Mouse (Mus musculus): ENCODE measurements at regions not wholly inside any gene's neighbourhood (a gene's known extent, or its start where the extent isn't known, plus 50 kb on each side); places are given as distances from the start of the nearest gene placed in this dataset.

DNA sequence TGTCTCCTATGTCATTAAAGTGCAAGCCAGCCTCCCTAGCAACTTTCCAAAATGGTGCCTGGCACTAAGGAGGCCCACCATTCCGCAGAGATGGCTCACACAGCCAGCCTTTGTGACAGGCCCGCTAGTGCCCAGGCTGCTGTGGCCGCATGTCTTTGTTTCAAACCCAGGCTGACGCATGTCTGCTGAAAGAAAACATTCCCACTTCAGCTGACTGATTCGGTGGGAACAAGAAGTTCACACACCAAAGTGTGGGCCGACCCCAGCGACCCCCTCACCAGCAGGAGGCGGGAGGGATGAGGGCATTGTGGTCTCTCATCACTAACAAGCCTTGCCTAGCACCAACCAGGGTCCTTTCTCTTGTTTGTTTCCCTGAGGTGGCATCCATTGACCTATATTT lies 190.9 kb downstream of the Tle3 start:
- DNase-seq = no peak

DNA sequence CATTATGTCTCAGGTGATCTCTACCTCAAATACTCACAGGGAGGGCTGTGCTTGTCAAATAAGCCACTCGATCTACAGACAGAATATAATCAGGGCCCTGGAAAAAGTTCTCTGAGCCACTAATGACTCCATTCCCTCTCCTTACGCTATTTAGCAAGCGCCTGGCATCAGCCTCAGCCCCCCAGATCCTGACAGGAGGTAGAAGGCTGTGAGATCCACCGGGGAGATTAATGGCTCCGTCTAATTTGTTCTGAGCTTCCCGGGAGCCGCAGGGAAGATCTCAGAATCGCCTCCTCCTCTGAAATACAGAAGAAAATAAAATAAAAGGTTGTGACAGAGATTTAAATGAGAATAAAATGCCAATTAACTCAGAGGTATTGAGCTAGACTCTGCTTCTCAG lies 189.4 kb downstream of the Tle3 start:
- DNase-seq = no peak

DNA sequence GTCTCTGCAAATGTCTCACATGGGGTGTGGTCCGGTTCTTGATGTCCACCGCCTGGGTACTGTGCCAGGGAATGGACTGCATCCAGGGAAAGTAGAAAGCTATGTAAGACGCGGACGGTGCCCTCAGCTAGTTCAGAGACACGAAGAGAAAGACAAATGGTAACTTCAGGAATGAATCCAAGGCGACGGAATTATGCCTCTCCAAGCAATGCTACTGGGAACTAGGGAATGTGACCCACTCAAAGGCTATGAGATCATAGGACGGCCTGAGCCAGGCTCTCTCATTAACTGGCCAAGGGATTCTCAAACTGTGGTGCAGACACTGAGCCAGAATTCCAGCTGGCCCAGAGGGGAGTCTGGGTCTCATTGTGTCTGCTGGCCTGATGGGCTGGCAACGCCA lies 186.5 kb downstream of the Tle3 start:
- DNase-seq = peak; percentile 71

DNA sequence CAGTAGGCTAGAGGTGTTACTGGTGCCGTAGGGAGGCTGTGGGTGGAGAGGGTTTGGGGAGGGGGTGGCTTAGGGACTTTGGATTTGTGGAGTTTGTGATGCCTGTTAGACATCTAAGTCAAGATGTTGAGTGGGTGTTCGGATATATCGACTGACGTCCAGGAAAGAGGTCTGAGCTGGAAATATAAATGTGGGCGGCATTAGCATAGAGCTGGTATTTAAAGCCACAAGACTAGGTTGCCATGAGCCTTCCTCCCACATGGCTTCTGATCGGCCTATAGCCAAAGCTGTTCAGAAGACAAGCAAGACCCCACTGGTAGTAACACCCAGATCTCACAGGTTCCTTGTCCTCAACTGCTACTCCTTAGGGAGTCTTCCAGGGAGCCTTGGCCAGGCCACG lies 184.9 kb downstream of the Tle3 start:
- no peak for DNase-seq

DNA sequence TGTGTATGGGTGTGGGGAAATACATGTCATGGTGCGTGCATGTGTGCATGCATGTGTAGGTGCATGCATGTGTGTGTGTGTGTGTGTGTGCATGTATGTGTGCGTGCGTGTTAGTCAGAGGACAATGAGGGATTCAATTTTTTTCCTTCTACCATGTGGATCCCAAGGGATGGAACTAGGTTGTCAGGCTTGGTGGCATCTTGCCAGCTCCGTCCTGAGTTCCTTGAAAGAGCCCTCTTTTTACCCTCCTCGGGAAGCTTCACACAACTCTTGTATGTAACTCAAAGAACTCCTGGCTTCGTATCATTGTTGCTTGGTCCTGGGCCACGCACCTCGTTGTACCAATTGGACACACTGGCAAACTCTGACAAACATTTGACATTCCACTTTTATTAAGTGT lies 183.0 kb downstream of the Tle3 start:
- no peak for DNase-seq

DNA sequence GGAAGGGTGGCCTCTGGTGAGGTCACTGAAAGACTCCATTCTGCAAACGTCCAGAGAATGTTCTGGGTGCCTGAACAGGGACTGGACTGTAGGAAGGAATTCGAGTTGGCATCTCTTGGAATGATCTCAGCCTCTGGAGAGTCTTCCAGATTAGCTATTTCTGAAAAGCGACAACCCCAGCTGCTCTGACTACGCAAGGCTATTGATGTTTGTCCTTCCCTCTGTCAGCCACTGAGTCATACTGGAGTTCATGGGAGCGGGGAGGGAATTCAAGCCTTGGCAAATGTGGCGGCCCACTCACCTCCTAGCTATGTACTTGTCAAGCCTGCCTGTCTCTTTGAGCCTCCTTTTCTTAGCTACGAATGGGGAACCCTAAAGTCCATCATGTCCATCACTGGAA lies 182.4 kb downstream of the Tle3 start:
- DNase-seq = peak; percentile 72

DNA sequence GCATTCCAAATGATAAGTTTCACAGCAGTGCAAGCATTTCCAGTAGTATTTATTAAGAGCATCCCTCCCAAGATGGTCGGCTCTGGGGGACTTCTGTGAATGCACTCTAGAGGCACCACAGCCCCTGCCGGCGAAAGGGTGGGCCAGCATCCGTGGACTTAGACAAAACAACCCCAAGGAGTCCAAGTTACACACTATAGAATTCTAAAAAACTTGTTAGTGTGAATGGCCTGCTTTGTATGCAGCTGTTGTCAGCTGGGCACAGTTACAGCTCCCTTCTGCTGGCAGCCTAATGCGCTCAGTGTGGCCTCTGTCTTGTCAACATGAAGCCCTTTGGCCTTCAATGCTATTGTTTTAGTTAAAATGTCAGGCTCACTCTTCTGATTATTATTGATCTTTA lies 181.5 kb downstream of the Tle3 start:
- no peak for DNase-seq

DNA sequence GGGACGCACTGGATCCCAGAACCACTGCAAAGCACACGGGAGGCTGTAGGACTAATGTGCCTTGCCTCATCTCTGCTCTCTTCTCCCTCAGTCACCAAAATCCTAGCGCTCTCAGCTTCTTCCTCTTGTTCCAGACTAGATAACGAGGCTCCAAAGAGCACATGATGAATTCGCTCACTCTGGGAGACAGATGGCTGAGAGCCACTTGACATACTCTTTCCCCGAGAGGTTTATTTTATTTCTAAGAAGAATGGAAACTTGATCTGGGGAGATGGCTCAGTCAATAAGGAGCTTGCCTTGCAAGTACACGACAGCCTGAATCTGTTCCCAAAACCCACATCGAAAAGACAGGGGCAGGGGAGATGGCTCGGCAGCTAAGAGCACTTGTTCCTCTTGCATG lies 179.2 kb downstream of the Tle3 start:
- DNase-seq = no peak

DNA sequence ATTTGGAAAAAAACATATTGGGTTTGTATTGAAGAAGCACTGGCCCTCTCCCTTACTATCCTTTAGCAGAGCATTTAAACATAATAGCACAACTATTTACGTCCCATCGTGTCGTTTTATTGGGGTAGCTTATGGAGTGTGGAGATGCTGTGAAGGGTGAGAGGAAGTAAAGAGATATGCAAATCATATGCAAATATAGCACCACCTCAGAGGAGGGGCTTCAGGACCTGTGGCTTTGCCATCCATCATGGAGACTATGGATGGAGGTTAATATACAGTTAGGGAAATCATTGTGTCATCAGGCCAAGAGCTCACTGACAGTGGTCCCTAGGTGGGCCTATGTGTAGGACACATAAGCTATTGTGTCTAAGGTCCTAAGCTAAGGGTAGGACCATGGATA lies 178.2 kb downstream of the Tle3 start:
- no peak for DNase-seq

DNA sequence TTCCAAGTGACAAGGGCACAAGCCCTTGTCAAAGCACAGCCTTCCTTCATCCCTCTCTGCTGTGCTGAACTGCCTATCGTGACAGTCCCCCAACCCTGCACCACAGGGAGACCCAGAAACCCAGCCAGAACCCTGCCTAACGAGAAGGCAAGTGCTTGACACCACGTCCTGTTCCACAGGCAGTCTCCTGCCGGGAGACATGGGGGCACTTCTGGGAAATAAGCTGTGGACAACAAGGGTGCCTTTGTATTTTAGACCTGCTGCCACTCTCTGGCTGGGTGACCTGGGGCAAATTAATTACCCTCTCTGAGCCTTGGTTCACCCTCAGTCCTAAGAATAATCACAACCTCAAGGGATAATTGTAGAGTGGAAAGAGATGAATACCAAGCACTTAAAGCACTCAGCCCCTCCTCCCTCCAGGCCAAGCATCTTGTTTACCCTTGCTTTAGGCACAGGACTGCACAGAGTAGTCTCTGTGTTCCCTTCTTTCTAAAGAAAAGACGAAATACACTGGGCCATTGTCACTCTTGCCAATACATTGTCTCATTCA lies 177.6 kb downstream of the Tle3 start:
- no peak for DNase-seq

DNA sequence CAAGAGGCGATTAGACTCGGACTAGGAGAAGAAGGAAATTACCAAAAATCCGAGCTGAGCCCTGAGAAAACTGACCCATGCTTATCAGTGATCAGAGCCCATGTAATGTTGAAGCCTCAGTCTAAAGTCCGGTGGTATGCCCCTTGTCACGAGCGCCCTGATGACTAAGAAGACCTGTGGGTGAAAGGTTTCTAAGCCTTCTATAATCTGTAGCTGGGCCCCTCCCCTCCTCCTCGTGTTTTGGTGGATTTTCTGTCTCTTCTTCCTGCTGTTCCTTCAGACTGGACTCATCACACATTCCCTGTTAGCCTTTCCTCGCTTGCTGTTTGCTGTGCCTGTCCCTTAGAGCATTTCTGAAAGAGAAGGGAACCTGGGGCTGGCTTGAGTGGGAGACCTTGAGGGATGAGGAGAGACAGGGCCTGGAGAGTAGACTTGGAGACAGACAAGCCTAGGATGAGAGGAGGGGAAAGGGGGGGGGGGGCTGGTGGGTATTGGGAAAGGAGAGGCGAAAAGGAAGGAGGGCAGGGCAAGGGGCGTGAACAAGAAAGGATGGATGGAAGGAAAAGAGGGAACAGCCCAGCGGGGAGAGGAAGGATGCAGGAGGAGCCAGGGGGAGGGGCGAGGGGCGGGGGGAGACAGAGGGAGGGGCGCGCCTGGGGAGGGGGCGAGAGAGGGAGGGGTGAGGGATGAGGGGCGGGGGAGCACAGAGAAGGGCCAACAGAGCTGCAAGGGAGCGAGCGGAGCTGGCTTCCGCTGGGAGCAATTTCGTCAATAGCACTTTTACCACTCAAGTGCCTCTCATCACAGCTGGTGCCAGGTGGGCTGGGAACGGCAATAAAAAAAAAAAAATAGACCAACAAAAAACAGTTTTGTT lies 165.4 kb downstream of the Tle3 start:
- no peak for DNase-seq

DNA sequence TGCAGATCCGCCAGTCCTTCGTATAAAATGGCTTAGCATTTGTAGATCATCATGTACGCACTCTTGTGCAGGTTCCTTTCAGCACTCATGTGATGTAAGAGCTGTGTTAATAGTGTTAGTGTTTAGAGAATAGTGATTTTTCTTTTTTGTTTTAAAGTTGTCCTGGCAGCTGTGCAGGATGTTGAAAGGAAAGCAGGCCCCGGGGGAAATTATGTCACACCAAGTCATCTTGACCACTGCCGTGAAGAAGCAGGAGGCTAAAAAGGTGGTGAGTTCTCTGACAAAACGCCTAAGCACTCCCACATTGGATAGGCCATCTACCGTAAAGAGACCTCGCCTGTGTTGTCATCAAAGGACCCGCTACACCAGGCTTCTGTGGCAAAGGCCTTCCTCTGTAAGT lies 161.1 kb downstream of the Tle3 start:
- DNase-seq = no peak

DNA sequence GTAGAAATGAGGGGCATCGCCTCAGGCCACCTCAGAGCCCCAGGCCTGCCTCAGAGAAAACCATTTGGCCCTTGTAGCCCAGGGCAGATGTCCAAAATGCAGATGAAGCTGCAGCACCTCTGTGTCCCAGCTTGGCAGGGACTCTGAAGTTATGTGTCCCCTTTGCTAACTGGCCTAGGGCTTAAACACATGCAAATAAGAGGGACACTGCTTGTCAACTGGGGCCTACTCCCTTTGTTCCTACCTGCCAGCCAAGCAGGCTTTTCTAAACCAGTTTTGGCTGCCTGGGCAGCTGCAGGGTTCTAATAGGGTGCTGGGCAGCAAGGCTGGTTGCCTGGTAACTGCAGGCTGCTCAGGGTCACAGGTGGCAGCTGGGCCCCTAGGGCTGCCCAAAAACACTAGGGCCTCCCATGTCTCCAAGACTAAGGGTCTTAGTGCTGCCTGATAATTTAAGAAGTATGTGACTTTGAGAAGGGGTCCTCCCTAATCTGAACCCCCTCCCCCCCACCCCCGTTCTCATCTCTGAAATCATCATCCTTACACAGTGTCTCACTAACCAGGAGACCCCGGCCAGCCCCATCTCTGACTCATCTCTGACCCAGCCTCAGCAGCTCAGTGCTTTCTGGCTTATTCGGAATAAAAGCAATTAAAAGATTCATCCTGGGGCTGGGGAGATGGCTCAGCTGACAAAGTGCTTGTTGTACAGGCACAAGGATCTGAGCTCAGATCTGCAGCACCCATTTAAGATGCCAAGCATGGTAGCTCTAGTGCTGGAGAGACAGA lies 158.3 kb downstream of the Tle3 start:
- DNase-seq = no peak

DNA sequence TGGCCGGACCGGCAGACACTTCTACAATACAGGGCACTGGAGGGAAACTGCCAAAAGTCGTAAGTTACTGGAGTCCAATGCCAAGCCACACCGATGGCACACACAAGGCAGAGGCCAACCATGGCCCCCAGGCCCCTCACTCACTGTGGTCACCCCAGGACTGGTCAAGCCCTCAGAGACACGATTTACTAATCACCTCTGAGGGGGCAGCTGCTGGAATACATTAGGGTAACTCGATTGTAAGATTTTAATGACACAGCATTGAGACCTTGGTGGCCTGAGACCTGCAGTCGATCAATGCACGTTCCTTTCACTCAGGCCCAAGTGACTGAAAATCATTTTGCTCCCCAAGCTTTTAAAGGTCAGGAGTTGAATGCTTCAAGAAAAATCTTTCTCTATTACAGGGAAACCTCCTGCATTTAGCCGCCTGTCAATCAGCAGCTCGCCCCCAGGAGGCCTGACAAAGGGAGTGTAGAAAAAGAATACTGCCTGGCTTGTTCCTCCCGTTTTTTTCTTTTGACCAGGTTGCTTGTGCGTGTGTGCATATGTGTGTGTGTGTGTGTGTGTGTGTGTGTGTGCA lies 156.2 kb downstream of the Tle3 start:
- no peak for DNase-seq

DNA sequence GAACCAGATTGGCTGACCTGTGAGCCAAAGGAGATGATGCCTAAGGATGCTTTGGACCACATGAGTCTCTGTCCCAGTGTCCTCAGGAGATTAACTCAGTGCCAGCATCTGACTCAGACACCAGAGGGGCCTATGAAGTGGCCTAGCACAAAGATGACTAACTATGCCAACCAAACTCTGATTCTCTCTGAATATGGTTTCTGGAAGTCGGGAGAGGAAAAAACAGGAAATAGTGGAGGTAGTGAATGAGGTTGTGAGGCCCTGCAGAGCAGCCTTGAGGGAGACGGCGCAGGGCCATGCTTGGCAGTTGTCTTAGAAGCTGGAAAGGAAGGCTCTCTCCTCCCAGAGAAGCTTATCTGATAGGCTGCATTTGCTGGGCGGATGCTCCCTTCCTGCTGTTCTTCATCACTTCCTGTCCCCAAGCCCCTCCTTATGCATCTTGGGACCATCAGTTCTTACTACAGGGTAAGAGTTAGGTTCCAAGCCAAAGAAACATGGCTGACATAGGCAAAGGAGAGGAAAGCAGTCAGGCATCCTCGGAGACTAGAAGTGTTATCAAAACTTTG lies 155.4 kb downstream of the Tle3 start:
- DNase-seq = no peak

DNA sequence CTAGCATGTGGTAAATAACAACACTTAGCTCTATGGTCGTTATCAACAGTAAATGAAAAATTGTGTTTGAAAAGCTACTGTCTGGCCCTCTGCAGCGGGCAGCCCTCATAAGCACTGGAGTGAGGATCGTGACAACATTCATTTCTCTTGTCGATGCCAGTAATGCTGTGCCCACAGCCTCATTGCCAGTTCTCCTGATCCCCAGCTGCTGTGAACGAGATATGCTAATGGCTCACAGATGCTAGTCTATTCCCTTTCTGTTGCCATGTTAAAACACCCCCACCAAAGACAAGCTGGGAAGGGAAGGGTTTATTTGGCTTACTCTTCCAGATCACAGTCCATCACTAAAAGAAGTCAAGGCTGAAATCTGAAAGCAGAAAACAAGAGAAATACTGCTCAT lies 148.0 kb downstream of the Tle3 start:
- DNase-seq = no peak

DNA sequence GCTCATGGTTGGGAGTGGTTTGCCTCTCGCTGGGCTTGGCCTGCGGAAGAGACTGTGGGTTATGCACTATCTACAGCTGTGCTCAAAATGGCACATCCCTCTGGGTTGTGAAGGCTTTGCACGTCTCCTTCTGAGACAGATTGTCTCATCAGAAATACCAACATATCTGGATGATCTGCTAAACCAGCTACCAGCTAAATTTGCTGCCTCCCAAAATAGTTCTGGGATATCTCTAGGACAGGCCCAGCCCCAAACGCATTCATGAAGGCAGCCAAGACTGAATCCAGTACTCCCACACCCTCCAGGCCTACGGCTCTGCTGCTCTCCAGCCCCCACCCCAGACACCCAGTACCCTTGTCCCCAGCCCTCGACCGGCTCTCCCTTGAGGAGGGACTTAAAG lies 145.7 kb downstream of the Tle3 start:
- DNase-seq = no peak

DNA sequence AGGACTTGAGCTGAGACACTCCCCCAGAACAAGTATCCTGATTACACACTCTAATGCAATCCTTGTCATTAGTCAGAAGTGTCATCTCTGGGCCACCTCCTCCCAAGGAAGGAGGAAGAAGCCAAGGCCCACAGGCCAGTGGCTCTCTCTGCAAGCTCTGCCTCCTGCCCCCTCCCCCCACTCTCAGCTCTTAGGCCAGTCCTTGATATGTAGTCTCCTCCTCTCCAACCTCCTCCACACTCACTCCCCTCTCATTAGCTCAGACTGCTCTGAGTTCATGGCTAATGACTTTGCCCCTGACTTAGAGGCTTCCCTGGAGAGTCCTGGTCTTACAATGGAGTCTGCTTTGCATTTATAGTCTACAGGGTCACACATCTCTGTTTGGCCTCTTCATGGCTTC lies 139.3 kb downstream of the Tle3 start:
- no peak for DNase-seq

DNA sequence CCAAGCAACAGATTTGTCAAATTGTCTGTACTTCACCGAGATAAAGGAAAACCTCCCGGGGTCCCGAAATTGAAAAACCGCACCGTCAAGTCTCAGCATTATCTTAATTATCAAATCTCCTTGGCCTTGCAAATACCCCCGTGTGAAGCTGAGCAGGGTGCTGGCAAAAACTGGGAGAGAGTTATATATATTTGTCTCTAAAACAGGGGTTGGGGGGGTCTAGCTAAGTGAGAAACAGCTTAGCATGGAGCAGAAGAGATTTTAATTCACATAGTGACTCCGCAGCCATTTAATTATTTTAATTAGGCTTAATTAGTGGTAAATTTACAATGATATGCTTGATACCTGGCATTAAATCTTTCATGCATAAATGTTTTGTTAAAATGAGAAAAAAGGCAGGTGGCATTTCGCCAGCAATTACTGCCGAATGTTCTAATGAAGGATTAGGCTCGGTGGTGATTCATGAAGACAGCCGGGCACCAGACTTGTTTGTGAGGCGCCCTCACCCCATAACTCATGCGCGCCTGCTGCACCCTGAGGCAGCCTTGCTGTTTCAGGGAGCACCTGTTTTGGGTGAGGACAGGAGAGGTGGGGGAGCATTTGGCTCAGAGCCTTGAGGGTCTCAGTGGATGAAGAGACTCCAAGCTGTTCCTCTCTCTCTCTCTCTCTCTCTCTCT lies 138.2 kb downstream of the Tle3 start:
- no peak for DNase-seq

DNA sequence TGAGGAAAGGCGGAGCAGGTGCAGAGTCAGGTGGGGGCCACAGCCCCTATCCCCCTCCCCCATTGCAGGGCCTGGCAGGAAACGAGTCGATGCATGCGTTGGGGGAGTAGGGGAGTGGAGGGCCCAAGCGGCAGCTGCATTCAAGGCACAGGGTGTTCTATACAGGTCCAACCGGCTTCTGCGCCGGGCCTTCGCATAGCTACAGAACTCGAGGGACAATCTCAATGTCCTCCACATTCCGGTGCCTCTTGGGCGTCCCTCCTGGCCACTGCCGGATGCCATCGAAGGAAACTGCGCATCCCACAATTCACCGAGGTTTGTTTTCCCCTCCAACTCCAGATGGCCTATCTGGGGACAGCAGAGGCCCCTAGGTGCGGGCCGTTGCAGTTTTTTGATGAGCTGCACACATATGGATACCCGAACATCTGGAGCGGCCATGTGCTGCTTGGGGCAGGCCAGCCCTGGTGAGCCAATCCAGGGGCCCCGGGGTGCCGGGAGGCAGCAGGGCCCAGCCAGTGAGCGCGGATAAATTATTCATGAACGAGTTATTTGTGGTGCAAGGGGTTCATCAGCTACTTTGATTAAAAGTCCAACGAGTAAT lies 137.5 kb downstream of the Tle3 start:
- no peak for DNase-seq

DNA sequence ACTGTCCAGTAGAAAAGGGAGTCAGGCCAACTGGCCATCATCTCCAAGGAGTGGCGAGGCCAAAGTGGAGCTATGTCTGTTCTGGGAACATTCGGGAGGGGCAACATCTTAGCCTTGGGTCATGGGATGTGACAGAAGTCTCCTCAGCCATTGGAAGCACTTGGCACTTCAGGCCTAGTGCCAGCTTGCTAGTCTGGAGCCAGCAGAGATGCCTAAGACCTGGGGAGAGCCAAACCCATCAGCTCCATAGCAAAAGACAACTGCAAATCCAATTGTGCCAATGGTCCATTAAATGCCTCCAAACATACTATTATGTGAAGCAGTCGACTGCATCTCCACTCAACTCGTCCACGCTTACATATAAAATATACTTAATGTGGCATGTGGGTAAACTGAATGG lies 136.9 kb downstream of the Tle3 start:
- DNase-seq = no peak

DNA sequence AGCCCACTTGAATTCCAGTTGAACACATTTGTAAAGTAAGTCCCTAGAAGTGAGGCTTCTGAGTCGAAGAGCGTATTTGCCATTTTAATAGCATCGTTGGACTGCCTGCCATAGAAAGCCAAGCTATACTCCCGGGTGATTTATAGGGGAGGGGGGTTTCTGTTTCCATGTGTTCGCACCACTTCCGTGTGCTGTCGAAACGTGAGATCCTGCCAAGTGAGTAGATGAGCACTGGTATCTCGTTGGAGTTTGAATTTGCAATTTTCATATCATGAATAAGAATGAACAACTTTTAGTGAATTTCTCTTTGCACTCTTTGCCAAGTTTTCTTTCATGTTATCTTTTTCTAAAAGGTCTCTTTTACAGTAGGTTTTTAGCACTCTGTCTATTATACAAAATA lies 128.7 kb downstream of the Tle3 start:
- DNase-seq = no peak
